Mouse (Mus musculus): Measurements from ENCODE around the gene Xpo5.

DNA sequence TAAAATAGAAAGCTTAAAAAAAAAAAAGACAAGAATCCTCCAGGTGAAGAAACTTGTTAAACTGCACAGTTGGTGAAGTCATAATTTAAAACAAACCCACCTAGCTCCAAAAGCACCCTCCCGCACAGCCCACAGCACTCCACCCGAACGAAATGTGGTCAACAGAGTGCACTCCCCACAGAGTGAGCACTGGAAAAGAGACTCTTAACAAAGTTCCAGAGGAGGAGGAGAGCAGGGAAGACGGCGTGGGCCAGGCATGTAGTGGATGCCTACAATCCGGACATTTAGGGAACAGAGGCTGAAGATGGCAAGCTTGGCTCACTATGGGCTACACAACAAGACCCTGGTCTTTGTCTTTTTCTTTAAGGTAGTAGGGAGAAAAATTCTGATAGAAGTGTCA lies 72.5 kb downstream of the Xpo5 start:
- TF ChIP-seq CTCF (conservative IDR thresholded peaks at IDR 0.05 in 1 of 2, IDR thresholded peaks at IDR 0.05 in 1 of 2; ENCODE audit: low read depth in 2 of 2, low read length in 2 of 2) (no peak), MYC (IDR thresholded peaks at IDR 0.05; ENCODE audit: low read depth, low read length) (no peak), E2F4 (IDR thresholded peaks at IDR 0.05; ENCODE audit: insufficient replicate concordance, low read depth, low read length) (no peak), CHD2 (IDR thresholded peaks at IDR 0.05; ENCODE audit: low read length) (no peak), USF2 (conservative IDR thresholded peaks at IDR 0.05; ENCODE audit: low read depth, low read length) (no peak), POLR2AphosphoS2 (IDR thresholded peaks at IDR 0.05; ENCODE audit: low read depth, low read length) (no peak), POLR2A (IDR thresholded peaks at IDR 0.05; ENCODE audit: low read depth, low read length) (no peak), ZNF384 (IDR thresholded peaks at IDR 0.05; ENCODE audit: low read depth, low read length) (no peak), MEF2A (IDR thresholded peaks at IDR 0.05; ENCODE audit: borderline replicate concordance, low read depth, low read length) (no peak), EP300 (IDR thresholded peaks at IDR 0.05; ENCODE audit: low read length) (no peak), JUND (conservative IDR thresholded peaks at IDR 0.05; ENCODE audit: low read depth, low read length) (no peak), TBP (conservative IDR thresholded peaks at IDR 0.05; ENCODE audit: low read depth, low read length) (no peak), JUN (IDR thresholded peaks at IDR 0.05; ENCODE audit: insufficient read depth, low read depth, low read length) (no peak)

Data from CH12.LX (cell line).